Mouse (Mus musculus) lung, postnatal 25 days (tissue): ENCODE results near the gene Ubash3b.

Experiments
- DNase-seq: peaks from one replicate; pipeline ENCODE4 v3.0.0; 2022; ENCODE audit warnings: low spot score

The Ubash3b gene

GRCm38 (mm10) chr9:41166886-41167285 is 5.4 kb upstream of the Ubash3b start:
- no peak for DNase-seq

DNA sequence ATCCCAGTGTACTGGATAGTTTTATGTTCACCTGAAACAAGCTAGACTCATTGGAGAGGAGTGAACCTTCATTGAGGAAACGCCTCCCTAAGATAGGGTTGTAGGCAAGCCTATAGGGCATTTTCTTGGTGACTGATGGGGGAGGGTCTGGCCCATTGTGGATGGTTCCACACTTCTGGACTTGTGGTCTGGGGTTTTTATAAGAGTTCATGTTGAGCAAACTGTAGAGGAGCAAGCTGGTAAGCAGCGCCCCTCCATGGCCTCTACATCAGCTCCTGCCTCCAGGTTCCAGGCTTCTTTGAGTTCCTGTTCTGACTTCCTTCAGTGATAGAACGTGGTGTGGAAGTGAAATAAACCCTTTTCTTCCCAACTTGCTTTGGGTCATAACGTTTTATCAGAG is 866 bp upstream of the Ubash3b start:
- DNase-seq, result no peak

- DNase-seq, result no peak
These were observed 841 bp downstream of the Ubash3b start for GRCm38 (mm10) chr9:41160536-41161176.

GRCm38 (mm10) chr9:41159223-41159622 is 2.3 kb downstream of the Ubash3b start:
- DNase-seq, result no peak

DNA sequence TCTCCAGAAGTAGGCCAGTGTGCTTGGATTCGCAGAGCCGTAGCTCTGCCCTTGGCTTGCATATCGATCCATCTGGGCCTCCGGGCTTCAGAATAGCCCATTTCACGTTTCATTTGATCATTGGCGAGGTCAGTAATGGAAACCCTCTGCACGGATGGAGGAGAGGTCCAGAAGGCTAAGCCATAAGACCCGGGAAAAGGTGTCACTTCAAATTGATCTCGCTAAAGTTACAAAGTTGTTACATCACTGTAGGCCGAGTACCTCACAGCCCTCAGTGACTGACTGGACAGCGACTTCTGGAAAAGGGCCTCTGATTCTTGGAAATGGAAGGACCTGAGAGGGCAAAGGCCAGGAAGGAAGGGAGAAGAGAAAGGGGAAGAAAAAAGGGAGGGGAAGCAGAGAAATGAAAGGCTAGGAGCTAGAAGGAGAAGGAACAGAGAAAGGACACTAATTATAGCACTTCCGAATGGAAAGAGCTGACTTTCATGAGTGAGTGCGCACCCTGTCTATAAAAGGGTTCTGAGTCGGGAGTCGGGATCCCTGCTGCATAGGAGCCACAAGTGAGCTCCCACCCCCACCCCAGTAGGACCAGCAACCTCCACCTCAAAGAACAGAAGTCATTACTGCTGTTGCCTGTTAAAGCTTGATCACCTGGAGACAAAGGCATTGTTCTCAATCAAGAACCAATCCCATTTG is 3.5 kb downstream of the Ubash3b start:
- no peak for DNase-seq

- peak; percentile 67 for DNase-seq
These were observed 4.3 kb downstream of the Ubash3b start for GRCm38 (mm10) chr9:41157020-41157871.

DNA sequence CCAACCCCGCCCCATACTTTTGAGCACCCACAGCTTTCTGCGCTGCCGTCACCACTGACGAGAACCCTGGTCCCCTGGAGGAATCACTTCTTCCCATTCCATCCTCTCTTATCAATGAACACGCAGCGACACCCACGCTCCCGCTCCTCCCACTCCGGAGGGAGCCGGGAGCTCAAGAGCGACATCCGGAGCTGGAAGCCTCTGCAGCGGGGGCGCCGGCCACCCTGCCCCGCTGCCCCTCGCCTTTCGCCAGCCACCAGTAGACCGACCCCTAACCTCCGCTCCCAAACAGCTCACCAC is 4.8 kb downstream of the Ubash3b start:
- DNase-seq, result no peak

- no peak for DNase-seq
These were observed 5.3 kb downstream of the Ubash3b start for GRCm38 (mm10) chr9:41156006-41156719.

- DNase-seq, result no peak
These were observed 7.5 kb downstream of the Ubash3b start for GRCm38 (mm10) chr9:41153979-41154378.

GRCm38 (mm10) chr9:41153050-41153449 is 8.4 kb downstream of the Ubash3b start:
- peak; percentile 32 for DNase-seq

GRCm38 (mm10) chr9:41151491-41151890 is 10.0 kb downstream of the Ubash3b start:
- no peak for DNase-seq

DNA sequence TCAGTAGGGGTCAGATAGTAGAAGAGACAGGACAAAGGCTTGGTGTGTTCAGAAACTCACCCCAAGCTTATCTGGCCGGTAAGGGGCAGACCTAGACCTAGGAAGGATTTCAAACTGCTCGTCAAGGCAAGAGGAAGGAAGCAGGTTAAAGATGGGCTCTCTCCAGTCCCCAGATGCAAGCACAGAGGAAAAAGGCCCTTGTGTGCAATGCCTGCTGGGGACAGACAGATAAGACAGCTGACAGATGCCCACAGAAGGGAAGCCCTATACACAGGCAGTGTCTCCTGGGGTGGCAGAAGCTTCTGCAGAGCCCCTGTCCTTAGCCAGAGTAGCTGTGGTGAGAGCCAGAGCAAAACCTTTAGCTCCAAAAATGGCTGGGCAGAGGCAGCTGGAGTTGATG is 11.6 kb downstream of the Ubash3b start:
- no peak for DNase-seq

- no peak for DNase-seq
These were observed 12.3 kb downstream of the Ubash3b start for GRCm38 (mm10) chr9:41149079-41149676.

DNA sequence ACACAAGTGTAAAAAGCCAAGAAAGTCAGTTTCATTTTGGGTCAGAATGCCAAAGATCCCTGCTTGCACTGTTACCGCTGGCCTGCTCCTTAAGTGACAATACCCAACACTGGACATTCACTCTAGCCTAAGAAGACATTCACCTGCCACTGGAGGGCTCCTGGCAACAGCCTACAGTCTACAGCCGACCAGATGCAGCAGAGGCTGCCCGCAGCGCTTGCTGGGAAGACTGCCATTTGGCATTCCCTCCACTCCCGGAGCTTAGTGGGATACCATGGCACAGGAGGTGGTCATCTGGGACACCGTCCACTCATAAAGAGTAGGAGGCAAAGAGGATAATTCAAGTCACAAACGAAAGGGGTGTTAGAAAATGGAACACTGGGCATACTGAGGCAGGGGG is 12.9 kb downstream of the Ubash3b start:
- no peak for DNase-seq

DNA sequence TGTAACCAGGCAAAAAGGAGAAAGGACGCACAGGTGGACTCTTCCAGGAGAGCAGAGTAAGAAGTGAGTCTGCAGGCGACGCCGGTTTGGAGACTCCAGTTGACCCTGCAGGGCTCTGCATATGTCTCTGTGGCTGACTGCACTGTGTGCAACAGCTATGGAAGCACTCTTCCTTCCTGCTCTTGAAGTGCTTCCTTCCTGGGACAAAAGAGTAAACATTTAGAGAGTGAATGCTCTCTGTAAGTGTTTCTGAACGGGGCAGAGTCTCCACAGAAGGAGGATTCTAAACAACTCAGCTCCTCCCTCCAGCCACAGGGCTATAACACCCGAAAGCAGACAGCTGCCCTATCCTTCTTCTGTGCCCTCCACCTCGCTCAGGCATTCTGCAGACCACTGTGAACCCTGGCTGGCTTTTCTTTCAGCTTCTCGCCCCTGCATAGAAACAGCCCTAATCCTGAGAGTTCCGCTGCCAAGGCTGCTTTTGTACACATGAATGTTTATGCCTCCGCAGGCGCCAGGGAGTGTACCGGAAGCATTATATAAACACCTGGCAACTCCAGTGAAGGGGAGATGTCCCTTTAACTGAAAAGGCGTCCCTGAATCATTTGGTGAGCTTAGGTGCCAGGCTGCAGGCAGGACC is 14.2 kb downstream of the Ubash3b start:
- peak; percentile 71 for DNase-seq

DNA sequence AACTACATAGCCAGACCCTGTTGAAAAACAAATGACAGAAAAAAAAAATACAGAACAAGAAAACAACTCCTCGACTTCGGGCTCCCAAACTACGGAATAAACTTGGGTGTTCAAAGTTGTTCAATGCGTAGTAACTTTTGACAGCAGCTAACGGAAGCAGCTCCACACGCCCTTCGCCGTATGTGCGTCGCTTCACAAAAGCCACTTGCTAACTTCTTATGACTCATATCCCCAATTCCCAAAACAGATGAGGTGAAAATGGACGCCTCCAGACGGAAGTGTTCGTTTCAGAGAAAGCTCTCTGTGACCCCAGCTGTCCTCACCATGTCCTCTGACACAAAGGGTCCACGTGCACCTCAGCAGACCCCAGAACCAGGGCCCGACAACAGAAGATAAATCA is 17.7 kb downstream of the Ubash3b start:
- no peak for DNase-seq

- no peak for DNase-seq
These were observed 18.4 kb downstream of the Ubash3b start for GRCm38 (mm10) chr9:41143115-41143514.

DNA sequence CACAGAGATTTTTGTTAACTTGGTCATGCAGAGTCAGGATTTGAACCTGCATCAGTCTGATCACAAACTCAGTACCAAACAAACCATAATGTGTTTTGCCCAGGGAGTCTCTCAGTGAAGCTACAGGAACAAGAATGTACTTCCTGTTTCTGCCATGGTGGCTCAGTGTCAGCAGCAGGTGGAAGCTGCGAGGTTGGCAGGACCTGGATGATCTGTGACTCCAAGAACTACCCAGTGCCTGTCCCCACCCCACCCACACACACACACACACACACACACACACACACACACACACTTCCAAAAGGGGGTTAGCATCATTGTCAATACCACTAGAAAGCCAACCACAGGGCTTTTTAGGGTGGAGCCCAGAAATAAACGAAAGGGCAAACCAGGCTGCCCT is 20.5 kb downstream of the Ubash3b start:
- no peak for DNase-seq

GRCm38 (mm10) chr9:41138987-41139808 is 22.3 kb downstream of the Ubash3b start:
- no peak for DNase-seq

DNA sequence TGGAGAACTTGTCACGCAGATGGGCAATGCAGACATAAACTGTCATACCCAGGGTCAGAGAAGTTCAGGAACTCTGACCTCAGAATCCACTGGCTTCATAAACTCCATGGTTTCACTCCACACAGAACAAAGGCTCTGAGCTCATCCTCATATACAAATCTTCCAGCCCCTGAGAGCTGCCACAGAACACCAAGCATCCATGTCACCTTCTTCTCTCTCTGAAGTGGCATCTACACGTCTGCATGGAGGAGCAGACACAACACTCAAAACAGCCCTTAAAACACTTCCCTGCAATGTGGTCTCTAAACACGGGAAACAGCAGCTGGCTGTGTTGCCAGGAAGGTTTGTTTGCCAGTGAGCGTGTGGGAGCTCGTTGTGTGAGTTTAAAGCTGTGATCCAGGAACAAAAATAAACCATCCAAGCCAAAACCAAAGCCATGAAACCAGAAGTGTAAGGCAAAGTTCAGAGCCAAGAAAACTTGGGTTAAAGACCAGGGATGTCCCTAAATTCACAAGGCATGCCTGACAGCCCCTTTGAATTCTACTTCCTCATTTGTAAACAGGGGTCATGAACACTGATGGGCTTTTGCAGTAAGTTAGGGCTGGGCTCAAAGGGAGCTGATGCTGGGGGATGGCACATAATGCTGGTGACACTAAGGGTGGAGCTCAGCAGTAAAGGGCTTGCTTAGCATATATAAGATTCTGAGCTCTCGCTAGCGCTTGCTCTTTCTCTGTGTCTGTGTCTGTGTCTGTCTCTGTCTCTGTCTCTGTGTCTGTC is 24.6 kb downstream of the Ubash3b start:
- peak; percentile 31 for DNase-seq
